Mouse (Mus musculus) urinary bladder, postnatal 0 days (tissue): ENCODE data around the gene Olfr611. TPM values are rescaled to one million over a fixed set of nuclear protein-coding genes. Genes with fewer than 3 reads are reported as not detected.

Experiments
- polyA plus RNA-seq: library from polyadenylated mRNA; unstranded; fragments of >200 nt; fragmentation: Nextera tagmentation; extraction: Ambion mirVana; gene quantifications from 2 replicates; pipeline ENCODE4 v1.2.1, GENCODE M21; 2015

The Olfr611 gene
- polyA plus RNA-seq: not detected in 2 replicates

DNA sequence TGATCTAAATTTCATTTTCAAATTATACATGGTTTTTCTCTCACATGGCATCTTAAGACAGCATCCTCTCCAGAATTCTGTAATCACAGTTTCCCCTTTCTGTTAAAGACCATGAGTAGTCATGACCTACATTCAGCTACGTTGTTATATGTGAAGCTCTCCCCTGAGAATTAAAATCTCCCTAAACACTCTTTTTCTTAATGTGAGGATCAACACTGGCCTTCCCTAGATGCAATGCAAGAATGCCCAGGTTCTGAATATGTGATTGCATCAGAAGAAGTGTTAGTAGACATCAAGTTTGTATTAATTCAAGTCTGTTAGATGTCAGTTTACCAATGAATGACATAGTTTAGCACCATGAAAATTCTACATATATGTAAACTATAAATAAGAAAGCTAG is at the start of gene Olfr611:
Olfr611 (minus strand) TSS at position 101 of the 400 bp plus-strand sequence.

DNA sequence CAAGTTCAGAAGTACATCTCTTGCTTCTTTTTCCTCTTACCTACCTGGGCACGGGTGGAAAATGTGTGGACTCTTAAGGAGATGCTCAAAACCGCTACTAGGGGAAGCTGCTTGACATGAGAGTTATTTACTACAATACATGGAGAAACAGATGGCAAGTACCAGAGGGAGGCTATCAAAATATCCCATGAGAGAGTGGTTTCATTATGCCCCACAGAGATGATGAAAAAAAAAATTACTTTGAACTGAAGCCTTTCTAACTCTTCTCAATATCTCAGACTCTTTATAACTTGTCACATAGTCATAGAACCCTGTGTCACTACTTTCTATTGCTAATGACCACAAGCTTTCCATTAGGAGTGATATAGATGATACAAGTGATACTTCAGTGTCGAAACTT is 48.4 kb upstream of the Olfr611 start, which contains the start of gene Olfr616:
Olfr616 (minus strand) TSS at position 101 of the 400 bp plus-strand sequence.

DNA sequence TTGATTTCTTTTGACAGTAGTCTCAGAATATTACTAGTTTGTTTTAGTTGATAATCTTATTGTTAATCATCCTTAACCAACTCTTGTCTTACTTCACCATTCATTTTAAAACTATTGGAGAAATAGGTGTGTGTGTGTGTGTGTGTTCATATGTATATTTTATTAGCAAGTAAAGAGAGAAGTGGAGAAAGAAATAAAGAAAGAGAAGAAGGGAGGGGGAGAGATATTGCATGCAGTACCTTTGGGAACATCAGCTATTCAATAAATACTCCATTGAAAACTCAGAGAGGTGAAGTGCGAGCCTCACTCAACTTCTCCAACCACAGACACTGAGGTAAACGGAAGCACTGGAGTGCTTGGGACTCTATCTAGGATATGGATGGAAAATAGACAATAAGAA is 35.1 kb upstream of the Olfr611 start, which contains the start of gene Olfr615:
Olfr615 (plus strand) TSS at position 301 of the 400 bp plus-strand sequence.

DNA sequence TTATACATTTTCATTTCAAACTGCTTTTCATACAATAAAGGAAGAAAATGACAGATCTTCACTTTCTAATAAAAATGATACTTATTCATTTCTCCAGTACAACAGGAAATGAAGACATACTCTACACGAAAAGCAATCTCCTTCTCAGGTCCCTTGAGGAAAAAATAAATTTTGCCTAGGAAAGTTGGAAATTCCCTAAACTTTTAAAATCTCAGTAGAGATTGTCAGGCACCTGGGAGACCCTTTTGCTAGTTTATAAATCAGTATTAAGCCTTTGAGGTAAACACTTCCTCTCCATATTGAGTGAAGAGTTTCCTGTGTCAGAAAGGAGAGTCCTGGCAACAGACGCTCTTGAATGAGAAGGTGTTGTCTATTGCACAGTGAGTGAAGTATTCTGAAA is 27.1 kb upstream of the Olfr611 start, which contains the start of gene Olfr613:
Olfr613 (plus strand) TSS at position 301 of the 400 bp plus-strand sequence.

DNA sequence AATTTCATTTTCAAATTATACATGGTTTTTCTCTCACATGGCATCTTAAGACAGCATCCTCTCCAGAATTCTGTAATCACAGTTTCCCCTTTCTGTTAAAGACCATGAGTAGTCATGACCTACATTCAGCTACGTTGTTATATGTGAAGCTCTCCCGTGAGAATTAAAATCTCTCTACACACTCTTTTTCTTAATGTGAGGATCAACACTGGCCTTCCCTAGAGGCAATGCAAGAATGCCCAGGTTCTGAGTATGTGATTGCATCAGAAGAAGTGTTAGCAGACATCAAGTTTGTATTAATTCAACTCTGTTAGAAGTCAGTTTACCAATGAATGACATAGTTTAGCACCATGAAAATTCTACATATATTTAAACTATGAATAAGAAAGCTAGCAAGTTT is 22.0 kb upstream of the Olfr611 start, which contains the start of gene Olfr612:
Olfr612 (minus strand) TSS at position 101 of the 400 bp plus-strand sequence.

DNA sequence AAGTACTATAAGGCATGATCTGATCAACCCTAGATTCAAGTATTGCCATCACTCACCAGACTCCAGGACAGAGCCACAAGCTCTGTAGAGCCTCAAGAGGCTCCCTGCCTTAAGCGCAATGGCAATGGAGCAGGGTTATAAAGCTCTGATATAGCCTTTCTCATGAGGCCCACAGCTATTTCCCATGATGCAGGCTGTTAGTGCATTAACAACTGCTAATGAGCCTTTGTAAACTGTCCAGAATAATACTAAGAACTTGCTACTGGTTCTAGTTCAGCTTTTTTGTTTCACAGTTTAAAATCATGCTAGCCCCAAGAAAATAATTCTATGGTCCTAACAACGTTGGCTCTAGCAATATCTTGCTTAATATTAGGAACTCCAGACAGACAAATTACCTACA is 8.6 kb downstream of the Olfr611 start, which contains the start of gene Olfr610:
Olfr610 (minus strand) TSS at position 101 of the 400 bp plus-strand sequence.

DNA sequence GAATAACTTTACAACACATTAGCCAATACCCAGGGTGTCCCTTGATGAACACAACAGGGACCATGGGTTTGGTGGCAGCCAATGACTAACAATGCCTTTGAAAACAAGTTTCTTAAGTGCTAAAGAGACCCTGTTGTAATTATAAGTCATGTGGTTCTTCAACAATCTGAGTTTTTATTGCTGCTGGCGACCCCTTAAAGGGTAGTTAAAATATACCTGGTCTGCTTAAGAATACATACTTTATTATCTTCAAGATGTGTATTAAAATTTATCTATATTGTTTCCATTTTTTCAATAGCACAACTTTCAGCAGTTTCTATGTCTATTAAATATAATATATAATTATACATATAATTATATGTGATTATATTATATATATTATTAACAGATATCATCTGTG is 22.7 kb downstream of the Olfr611 start, which contains the start of gene Olfr609:
Olfr609 (minus strand) TSS at position 101 of the 400 bp plus-strand sequence.

DNA sequence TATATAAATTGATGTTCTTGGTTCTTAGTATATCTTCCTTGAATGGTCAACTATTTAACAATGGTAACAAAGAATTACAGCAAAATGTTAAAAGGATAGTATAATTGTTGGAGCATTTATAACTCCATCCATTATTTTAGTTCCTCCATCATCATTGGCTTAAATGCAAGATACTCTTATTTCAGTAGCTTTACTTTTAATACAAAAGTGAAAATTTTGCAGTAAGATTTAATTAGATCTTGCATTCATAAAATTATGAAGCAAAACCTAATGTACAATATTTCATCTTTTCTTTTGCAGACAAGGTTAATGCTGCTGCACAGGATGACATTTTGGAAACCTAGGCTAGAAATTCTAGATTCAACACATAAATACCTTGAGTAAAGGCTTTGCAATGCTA is 51.1 kb downstream of the Olfr611 start, which contains the start of gene Olfr608:
Olfr608 (plus strand) TSS at position 301 of the 400 bp plus-strand sequence.

Other genes starting within 250 kb of the Olfr611 start
- gene Olfr596, start 215.2 kb downstream of the Olfr611 start, polyA plus RNA-seq: not detected in 2 replicates
- not detected in 2 replicates for gene Olfr597, start 204.5 kb downstream of the Olfr611 start, polyA plus RNA-seq
- gene Olfr598, start 197.3 kb downstream of the Olfr611 start, polyA plus RNA-seq: not detected in 2 replicates
- gene Olfr599, start 184.9 kb downstream of the Olfr611 start, polyA plus RNA-seq: not detected in 2 replicates
- gene Olfr600, start 171.2 kb downstream of the Olfr611 start, polyA plus RNA-seq: not detected in 2 replicates
- gene Olfr601, start 158.2 kb downstream of the Olfr611 start, polyA plus RNA-seq: not detected in 2 replicates
- not detected in 2 replicates for gene Olfr603, start 134.7 kb downstream of the Olfr611 start, polyA plus RNA-seq
- gene Usp17lc, start 105.8 kb downstream of the Olfr611 start, polyA plus RNA-seq: not detected in 2 replicates
- not detected in 2 replicates for gene Olfr605, start 75.4 kb downstream of the Olfr611 start, polyA plus RNA-seq
- not detected in 2 replicates for gene Olfr606, start 71.8 kb downstream of the Olfr611 start, polyA plus RNA-seq
- gene Olfr607, start 56.7 kb downstream of the Olfr611 start, polyA plus RNA-seq: not detected in 2 replicates
- gene Olfr608, start 51.0 kb downstream of the Olfr611 start, polyA plus RNA-seq: not detected in 2 replicates
- gene Olfr609, start 22.8 kb downstream of the Olfr611 start, polyA plus RNA-seq: not detected in 2 replicates
- gene Olfr610, start 8.7 kb downstream of the Olfr611 start, polyA plus RNA-seq: not detected in 2 replicates
- not detected in 2 replicates for gene Olfr612, start 21.9 kb upstream of the Olfr611 start, polyA plus RNA-seq
- not detected in 2 replicates for gene Olfr613, start 27.2 kb upstream of the Olfr611 start, polyA plus RNA-seq
- not detected in 2 replicates for gene Olfr615, start 35.2 kb upstream of the Olfr611 start, polyA plus RNA-seq
- not detected in 2 replicates for gene Olfr616, start 48.3 kb upstream of the Olfr611 start, polyA plus RNA-seq
- gene Olfr617, start 52.2 kb upstream of the Olfr611 start, polyA plus RNA-seq: not detected in 2 replicates
- gene Olfr618, start 69.3 kb upstream of the Olfr611 start, polyA plus RNA-seq: not detected in 2 replicates
- not detected in 2 replicates for gene Olfr619, start 79.7 kb upstream of the Olfr611 start, polyA plus RNA-seq
- not detected in 2 replicates for gene Olfr620, start 91.7 kb upstream of the Olfr611 start, polyA plus RNA-seq
- not detected in 2 replicates for gene Olfr622, start 121.9 kb upstream of the Olfr611 start, polyA plus RNA-seq
- not detected in 2 replicates for gene Olfr623, start 142.9 kb upstream of the Olfr611 start, polyA plus RNA-seq
- gene Olfr624, start 150.3 kb upstream of the Olfr611 start, polyA plus RNA-seq: 0.05 TPM in 1 of 2 replicates, not detected in the other
- not detected in 2 replicates for gene Olfr625-ps1, start 161.9 kb upstream of the Olfr611 start, polyA plus RNA-seq
- gene Olfr243, start 193.8 kb upstream of the Olfr611 start, polyA plus RNA-seq: not detected in 2 replicates
- gene Olfr628, start 209.5 kb upstream of the Olfr611 start, polyA plus RNA-seq: not detected in 2 replicates
- not detected in 2 replicates for gene Olfr629, start 224.1 kb upstream of the Olfr611 start, polyA plus RNA-seq
- not detected in 2 replicates for gene Olfr630, start 236.5 kb upstream of the Olfr611 start, polyA plus RNA-seq